Mouse (Mus musculus) lung, postnatal 0 days (tissue): ENCODE results near the gene Gstm2.

ENCODE experiments used
- CTCF ChIP-seq: IDR thresholded peaks from 2 replicates; pipeline ENCODE4 v1.5.1; 2016; ENCODE audit warnings: antibody characterized with exemption, mild to moderate bottlenecking
- EP300 ChIP-seq: IDR thresholded peaks from 2 replicates; pipeline ENCODE4 v1.6.1; 2016; ENCODE audit warnings: antibody characterized with exemption, mild to moderate bottlenecking, control low read depth

DNA sequence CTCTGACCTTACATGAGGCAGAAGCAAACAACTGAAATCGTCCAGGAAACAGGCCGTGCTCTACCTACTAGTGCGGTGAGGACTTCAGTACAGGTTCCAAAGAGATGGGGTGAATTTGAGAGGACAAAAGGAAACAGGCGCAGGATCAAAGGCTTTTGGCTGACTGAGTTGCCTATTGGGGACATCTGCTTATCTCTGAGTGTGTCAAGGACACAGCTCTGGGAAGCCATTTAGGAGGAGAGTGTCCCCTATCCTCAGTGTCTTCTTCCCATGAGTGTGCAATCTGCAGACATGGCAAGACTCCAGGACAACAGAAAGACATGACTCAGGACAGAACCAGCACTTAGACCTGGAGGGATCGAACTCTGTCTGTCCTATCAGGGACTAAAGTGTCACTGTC is 1.8 kb downstream of the Gstm2 start:
- TF ChIP-seq EP300 (no peak), CTCF (no peak)
